Mouse (Mus musculus) limb, embryonic 12.5 days (tissue): ENCODE data around the gene Gnas. TPM values are rescaled to one million over a fixed set of nuclear protein-coding genes. Genes with fewer than 3 reads are reported as not detected.
"Not testable (repeated sequence)": the region's sequence is repeated elsewhere in the genome, so short reads cannot be mapped to it uniquely, and the experiment has no call there.

Experiments
- ATAC-seq: fragments of 200-750 bp; cut with Nextera tagmentation; 2 replicates; pipeline ENCODE4 v1.8.0; 2017; ENCODE audit warnings: low read depth, moderate TSS enrichment; ENCODE audit not compliant: insufficient number of reproducible peaks, insufficient read depth, low FRiP score, low TSS enrichment
- H3K27ac ChIP-seq: fragments of 300-500 bp; sonication (generic); 2 replicates; pipeline ENCODE4 v1.5.1; 2016; ENCODE audit warnings: mild to moderate bottlenecking, moderate library complexity
- H3K27me3 ChIP-seq: fragments of 300-500 bp; sonication (generic); 2 replicates; pipeline ENCODE4 v1.6.1; 2016; ENCODE audit warnings: mild to moderate bottlenecking, moderate library complexity
- H3K36me3 ChIP-seq: fragments of 300-500 bp; sonication (generic); 2 replicates; pipeline ENCODE4 v1.6.1; 2016; ENCODE audit warnings: mild to moderate bottlenecking, moderate library complexity
- H3K4me1 ChIP-seq: fragments of 300-500 bp; sonication (generic); replicated peaks from 2 replicates; pipeline ENCODE4 v1.6.1; 2016
- H3K4me2 ChIP-seq: fragments of 300-500 bp; sonication (generic); 2 replicates; pipeline ENCODE4 v1.6.1; 2016; ENCODE audit warnings: mild to moderate bottlenecking, moderate library complexity
- H3K4me3 ChIP-seq: fragments of 300-500 bp; sonication (generic); replicated peaks from 2 replicates; pipeline ENCODE4 v1.5.1; 2016; ENCODE audit warnings: mild to moderate bottlenecking
- H3K9ac ChIP-seq: fragments of 300-500 bp; sonication (generic); replicated peaks from 2 replicates; pipeline ENCODE4 v1.6.1; 2016; ENCODE audit warnings: mild to moderate bottlenecking, moderate library complexity
- H3K9me3 ChIP-seq: fragments of 300-500 bp; sonication (generic); 2 replicates; pipeline ENCODE4 v1.6.1; 2016; ENCODE audit warnings: mild to moderate bottlenecking, moderate library complexity
- WGBS: fragments of 180-500 bp; shearing (Covaris S2); methylation state at CpG from one replicate; pipeline ENCODE4 v1.1.7; 2016; 5-methylcytosine and 5-hydroxymethylcytosine counted together
- polyA plus RNA-seq: library from polyadenylated mRNA; unstranded; fragments of >200 nt; fragmentation: Nextera tagmentation; extraction: Ambion mirVana; gene quantifications from 2 replicates; pipeline ENCODE4 v1.2.1, GENCODE M21; 2016

Gene Gnas
- polyA plus RNA-seq, 1 experiment from 2014 or later, result 1,822 TPM

GRCm38 (mm10) chr2:174305646-174306045 lies 21.5 kb downstream of the Gnas start:
- Histone ChIP-seq H3K4me3 (no peak overlapping the region), H3K4me2 (no peak overlapping the region), H3K4me1 (peaks cover 10% of the 10 kb centered on the region), H3K27me3 (peaks cover 6% of the 10 kb centered on the region), H3K27ac (no peak overlapping the region), H3K9me3 (peaks cover 4% of the 10 kb centered on the region), H3K36me3 (peaks cover 4% of the 10 kb centered on the region; the same call in 1 of the 2 replicates), H3K9ac (no peak overlapping the region)
- no peak for ATAC-seq
- 7% methylated on average over 5 of the region's 5 CpGs for WGBS

DNA sequence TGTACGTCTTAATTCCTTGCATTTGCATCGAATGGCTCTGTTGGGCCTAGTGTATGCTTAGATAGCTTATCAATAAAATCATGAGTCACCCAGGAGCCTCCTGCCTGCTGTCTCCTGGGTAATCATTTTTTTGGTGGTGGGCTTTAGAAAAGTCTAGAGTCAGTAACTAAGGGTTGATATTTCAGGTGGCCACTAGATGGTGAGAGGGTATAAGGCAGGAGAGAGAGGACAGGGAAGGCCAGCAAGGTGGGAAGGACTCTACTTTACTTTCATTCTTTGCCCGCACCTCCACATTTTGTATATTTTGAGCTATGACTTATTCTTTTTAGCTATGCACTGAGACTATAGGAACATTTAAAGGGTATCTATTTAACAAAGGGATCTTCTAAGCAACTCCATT lies 23.8 kb downstream of the Gnas start:
- Histone ChIP-seq H3K9ac (no peak overlapping the region), H3K4me2 (no peak overlapping the region), H3K4me3 (no peak overlapping the region), H3K4me1 (peaks cover 21% of the 10 kb centered on the region), H3K27ac (no peak overlapping the region), H3K36me3 (no peaks in the 10 kb centered on the region), H3K27me3 (no peaks in the 10 kb centered on the region), H3K9me3 (no peaks in the 10 kb centered on the region)
- 75% methylated on average over 3 of the region's 3 CpGs for WGBS
- no peak for ATAC-seq

- 0 out of 2 replicates have a peak, but pooled peaks have one; percentile 38 for ATAC-seq
- Histone ChIP-seq H3K4me3 (no peak overlapping the region), H3K4me1 (peaks cover 17% of the 10 kb centered on the region), H3K27ac (0 out of 2 replicates have a peak overlapping the region, but pooled peaks have one; percentile 45), H3K4me2 (no peak overlapping the region; the same call in 1 of the 2 replicates), H3K9me3 (no peaks in the 10 kb centered on the region), H3K27me3 (no peaks in the 10 kb centered on the region), H3K9ac (no peak overlapping the region), H3K36me3 (no peaks in the 10 kb centered on the region)
- WGBS, result 13% methylated on average over 7 of the region's 7 CpGs
Observed at GRCm38 (mm10) chr2:174310913-174311514, 26.9 kb downstream of the Gnas start.

- Histone ChIP-seq H3K4me2 (no peak overlapping the region), H3K36me3 (no peaks in the 10 kb centered on the region), H3K9me3 (no peaks in the 10 kb centered on the region), H3K9ac (no peak overlapping the region), H3K27me3 (no peaks in the 10 kb centered on the region), H3K27ac (peak overlapping the region; percentile 45; the same call in 1 of the 2 replicates), H3K4me1 (peaks cover 18% of the 10 kb centered on the region), H3K4me3 (no peak overlapping the region)
- ATAC-seq, result 0 out of 2 replicates have a peak, but pooled peaks have one; percentile 44
- 71% methylated on average over 1 of the region's 1 CpGs for WGBS
Observed at GRCm38 (mm10) chr2:174311613-174312012, 27.5 kb downstream of the Gnas start.

GRCm38 (mm10) chr2:174312118-174312647 lies 28.1 kb downstream of the Gnas start:
- 42% methylated on average over 4 of the region's 4 CpGs for WGBS
- Histone ChIP-seq H3K27ac (no peak overlapping the region), H3K4me3 (no peak overlapping the region), H3K9me3 (no peaks in the 10 kb centered on the region), H3K9ac (no peak overlapping the region), H3K36me3 (no peaks in the 10 kb centered on the region), H3K27me3 (no peaks in the 10 kb centered on the region), H3K4me2 (no peak overlapping the region), H3K4me1 (peaks cover 22% of the 10 kb centered on the region)
- ATAC-seq, result peak; percentile 53; the same call in 1 of the 2 replicates

DNA sequence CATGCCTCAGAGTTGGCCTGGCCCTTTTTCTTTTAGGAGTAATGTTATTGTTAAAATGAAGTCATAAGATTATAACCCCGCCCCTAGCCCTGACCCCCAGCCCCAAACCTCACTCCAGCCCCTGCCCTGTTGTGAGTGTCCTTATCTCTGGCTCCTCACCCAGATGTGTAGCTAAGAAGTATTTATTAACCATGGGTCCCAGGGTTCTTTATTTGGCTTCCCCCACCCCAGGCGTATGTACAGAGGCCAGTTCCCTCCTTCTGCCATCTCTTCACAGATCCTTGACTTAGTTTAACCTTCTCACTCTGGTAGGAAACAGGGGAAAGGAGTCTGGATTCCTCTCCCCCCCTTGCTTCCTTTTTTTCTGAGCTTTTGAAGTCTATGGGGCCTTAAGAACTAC lies 28.5 kb downstream of the Gnas start:
- Histone ChIP-seq H3K4me3 (no peak overlapping the region), H3K4me1 (peaks cover 27% of the 10 kb centered on the region), H3K27me3 (no peaks in the 10 kb centered on the region), H3K9me3 (no peaks in the 10 kb centered on the region), H3K9ac (no peak overlapping the region), H3K27ac (no peak overlapping the region), H3K36me3 (no peaks in the 10 kb centered on the region), H3K4me2 (no peak overlapping the region)
- 92% methylated on average over 2 of the region's 2 CpGs for WGBS
- ATAC-seq, result 0 out of 2 replicates have a peak, but pooled peaks have one; percentile 7

- H3K4me2 ChIP-seq, H3K36me3 ChIP-seq, H3K27me3 ChIP-seq, H3K9me3 ChIP-seq, H3K4me3 ChIP-seq, H3K9ac ChIP-seq, H3K27ac ChIP-seq, ATAC-seq: not testable (repeated sequence)
- H3K4me1 ChIP-seq, result peaks cover 28% of the 10 kb centered on the region
Observed at GRCm38 (mm10) chr2:174315445-174315844, 31.3 kb downstream of the Gnas start.

DNA sequence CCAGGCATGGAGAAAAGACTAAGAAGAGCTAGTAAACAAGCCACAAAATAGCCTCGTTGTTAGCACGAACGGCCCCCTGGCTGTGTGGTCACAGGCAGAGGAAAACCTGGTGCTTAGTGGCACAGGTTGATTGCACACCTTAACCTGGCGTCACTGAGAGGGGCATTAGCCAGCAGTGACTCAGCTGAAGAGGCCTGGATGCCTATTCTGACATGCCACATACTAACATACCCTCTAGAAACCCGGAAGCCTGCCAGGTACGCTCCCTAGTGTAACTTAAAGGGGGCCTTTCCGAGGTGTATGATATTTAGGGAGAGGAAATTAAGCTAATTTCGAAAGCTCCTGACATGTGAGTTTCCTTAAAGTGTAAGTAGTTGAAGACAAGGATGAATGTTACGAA lies 32.5 kb downstream of the Gnas start:
- Histone ChIP-seq H3K27me3 (no peaks in the 10 kb centered on the region), H3K36me3 (no peaks in the 10 kb centered on the region), H3K4me3 (no peak overlapping the region), H3K27ac (peak overlapping the region; percentile 37; the same call in 1 of the 2 replicates), H3K9ac (no peak overlapping the region), H3K4me1 (peaks cover 24% of the 10 kb centered on the region), H3K9me3 (no peaks in the 10 kb centered on the region), H3K4me2 (no peak overlapping the region)
- ATAC-seq, result no peak
- 86% methylated on average over 9 of the region's 9 CpGs for WGBS

DNA sequence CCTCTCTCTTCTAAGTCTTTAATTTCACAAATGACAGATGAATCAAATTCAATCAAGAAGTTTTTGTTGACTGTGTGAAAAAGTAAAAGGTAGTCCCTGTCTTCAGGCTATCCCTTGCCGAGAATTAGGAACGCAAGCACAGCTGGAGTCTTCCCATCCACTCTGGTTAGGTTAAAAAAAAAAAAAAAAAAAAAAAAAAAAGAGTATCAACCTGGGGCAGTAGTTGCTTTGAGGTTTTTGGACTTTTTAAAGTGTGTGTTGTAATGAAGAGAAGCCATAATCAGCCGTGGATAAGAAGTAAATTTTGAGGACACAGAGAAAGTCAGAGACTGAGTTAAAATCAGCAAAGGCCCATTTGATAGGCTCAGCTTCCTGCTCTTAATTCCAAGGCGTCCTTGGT lies 41.9 kb downstream of the Gnas start:
- H3K9me3 ChIP-seq, result 0 out of 2 replicates have a peak, but pooled peaks cover 12% of the 10 kb centered on the region
- no peak overlapping the region for H3K4me3 ChIP-seq
- peak overlapping the region; percentile 69 for H3K4me2 ChIP-seq
- no peak overlapping the region for H3K9ac ChIP-seq
- 61% methylated on average over 4 of the region's 4 CpGs for WGBS
- no peak overlapping the region for H3K27ac ChIP-seq
- 0 out of 2 replicates have a peak, but pooled peaks cover 9% of the 10 kb centered on the region for H3K36me3 ChIP-seq
- no peak for ATAC-seq
- H3K4me1 ChIP-seq, result peaks cover 17% of the 10 kb centered on the region
- no peaks in the 10 kb centered on the region for H3K27me3 ChIP-seq

- Histone ChIP-seq H3K36me3 (0 out of 2 replicates have a peak, but pooled peaks cover 9% of the 10 kb centered on the region), H3K9ac (0 out of 2 replicates have a peak overlapping the region, but pooled peaks have one; percentile 100)
Observed at GRCm38 (mm10) chr2:174326481-174326880, 42.4 kb downstream of the Gnas start.

DNA sequence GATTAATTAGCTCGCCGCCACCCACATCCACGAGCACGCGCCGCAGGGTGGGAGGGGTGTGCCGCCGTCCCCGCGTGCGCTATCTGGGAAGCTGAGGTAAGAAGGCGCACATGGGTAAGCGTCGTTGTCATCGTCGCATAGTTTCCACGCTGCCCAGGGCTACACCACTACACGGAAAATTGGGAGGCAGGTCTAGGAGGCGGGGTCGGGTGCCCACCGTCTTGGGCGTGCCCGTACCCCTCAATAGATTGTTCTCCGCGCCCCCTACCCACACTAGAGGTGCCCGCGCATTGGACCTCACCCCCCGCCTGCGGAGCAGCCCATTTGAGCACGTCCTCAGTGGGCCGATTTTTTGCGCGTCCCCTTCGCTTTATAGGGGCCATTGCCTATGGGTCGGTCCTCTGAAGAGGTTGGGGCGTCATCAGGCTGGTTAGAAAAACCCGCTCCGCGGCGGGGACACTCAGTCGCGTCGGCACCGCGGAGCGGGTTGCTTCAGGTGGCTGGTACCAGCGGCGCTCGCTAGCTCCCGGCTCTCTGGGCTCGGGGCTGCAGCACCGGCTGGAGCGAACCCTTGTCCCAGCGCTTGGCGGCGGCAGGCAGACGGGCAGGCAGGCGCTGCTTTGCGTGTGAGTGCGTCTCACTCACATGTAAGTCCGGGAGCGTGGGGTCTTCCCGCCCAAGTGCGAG lies 43.3 kb downstream of the Gnas start:
- Histone ChIP-seq H3K4me1 (peaks cover 25% of the 10 kb centered on the region), H3K4me2 (peak overlapping the region; percentile 69), H3K27ac (peak overlapping the region; percentile 74; the same call in 1 of the 2 replicates), H3K9me3 (0 out of 2 replicates have a peak, but pooled peaks cover 12% of the 10 kb centered on the region), H3K9ac (peak overlapping the region; percentile 100), H3K36me3 (0 out of 2 replicates have a peak, but pooled peaks cover 9% of the 10 kb centered on the region), H3K27me3 (no peaks in the 10 kb centered on the region), H3K4me3 (peak overlapping the region; percentile 98)
- 52% methylated on average over 64 of the region's 64 CpGs for WGBS
- ATAC-seq, result peak; percentile 32; the same call in 1 of the 2 replicates

More at GRCm38 (mm10) chr2:174326481-174326880, 42.4 kb downstream of the Gnas start:
- no peak for ATAC-seq
- peak overlapping the region; percentile 98 for H3K4me3 ChIP-seq
- H3K27ac ChIP-seq, result no peak overlapping the region
- no peaks in the 10 kb centered on the region for H3K27me3 ChIP-seq
- peak overlapping the region; percentile 69 for H3K4me2 ChIP-seq
- H3K9me3 ChIP-seq, result 0 out of 2 replicates have a peak, but pooled peaks cover 12% of the 10 kb centered on the region
- whole genome bisulfite sequencing, result 62% methylated on average over 8 of the region's 8 CpGs
- H3K4me1 ChIP-seq, result peaks cover 17% of the 10 kb centered on the region
